Mouse (Mus musculus) ES-Bruce4 (cell line): ENCODE measurements around the gene Rab40b.

Experiments used
- CTCF ChIP-seq: IDR thresholded peaks from one replicate; pipeline ENCODE4 v1.8.1; 2011; ENCODE audit warnings: low read depth, low read length
- POLR2A ChIP-seq: IDR thresholded peaks from one replicate; pipeline ENCODE4 v1.8.1; 2011; ENCODE audit warnings: low read length; ENCODE audit not compliant: insufficient read depth

DNA sequence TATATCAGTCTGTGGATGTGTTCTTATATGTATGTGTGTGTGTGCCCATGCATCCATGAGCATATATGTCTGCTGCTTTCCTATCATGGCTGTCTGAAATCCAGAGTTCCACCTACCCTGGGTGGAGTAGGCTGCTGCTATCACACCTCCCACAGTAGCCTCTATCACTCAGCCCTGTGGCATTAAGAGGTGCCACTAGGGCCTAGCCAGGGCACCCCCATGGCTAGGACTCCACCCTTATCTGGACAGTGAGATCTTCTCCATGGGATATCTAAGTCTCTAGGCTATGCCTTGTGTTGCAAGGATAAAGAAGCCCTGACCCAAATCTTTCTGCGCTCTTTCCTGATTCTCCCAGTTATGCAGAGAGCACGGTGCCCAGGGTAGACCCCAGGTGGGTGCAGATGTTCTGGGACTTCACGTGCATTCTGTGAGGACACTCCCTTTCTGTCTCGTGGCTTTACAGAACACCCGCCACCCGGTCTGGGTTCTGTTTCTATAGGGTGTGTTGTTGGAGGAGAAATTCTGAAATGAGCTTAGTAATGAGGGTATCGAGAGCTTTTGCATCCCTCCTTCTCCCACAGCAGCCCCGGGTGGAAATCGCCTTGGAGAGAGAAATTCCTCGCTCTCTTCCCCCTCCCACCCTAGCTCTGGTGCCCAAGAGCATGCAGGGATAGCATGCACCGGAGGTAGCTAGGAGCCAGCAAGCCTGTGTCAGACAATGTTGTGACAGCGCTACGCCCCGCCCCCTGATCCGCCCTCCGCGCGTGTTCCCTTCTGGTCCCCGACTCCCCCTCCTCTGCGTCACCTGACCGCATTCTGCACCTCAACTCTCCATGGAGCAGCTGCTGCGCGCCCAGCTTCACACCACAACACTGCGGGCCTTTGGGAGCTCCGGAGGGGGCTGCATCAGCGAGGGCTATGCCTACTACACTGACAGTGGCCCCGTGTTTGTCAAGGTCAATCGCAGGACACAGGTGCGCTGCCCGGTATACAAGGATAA lies 46.4 kb upstream of the Rab40b start, which contains the start of gene Fn3k:
- TF ChIP-seq CTCF (no peak), POLR2A (no peak)
